Mouse (Mus musculus) c-Kit-positive CD71-negative TER-119-negative erythroid progenitor cells, embryonic 14.5 days (primary cell): ENCODE measurements around the gene Anapc5.

Source experiments
- DNase-seq: peaks from one replicate; pipeline ENCODE4 v3.0.0-alpha.2; 2013; ENCODE audit warnings: low read depth

Gene Anapc5

GRCm38 (mm10) chr5:122799379-122800344 is 21.5 kb downstream of the Anapc5 start:
- no peak for DNase-seq

- no peak for DNase-seq
Observed at GRCm38 (mm10) chr5:122798557-122799378, 22.4 kb downstream of the Anapc5 start.

- DNase-seq, result no peak
Observed at GRCm38 (mm10) chr5:122797866-122798265, 23.3 kb downstream of the Anapc5 start.

GRCm38 (mm10) chr5:122788696-122789095 is 32.4 kb downstream of the Anapc5 start:
- DNase-seq, result no peak

GRCm38 (mm10) chr5:122786035-122786819 is 34.9 kb downstream of the Anapc5 start:
- DNase-seq, result no peak

GRCm38 (mm10) chr5:122783726-122784406 is 37.3 kb downstream of the Anapc5 start:
- DNase-seq, result no peak

GRCm38 (mm10) chr5:122782066-122782465 is 39.1 kb downstream of the Anapc5 start:
- no peak for DNase-seq

GRCm38 (mm10) chr5:122780791-122781432 is 40.2 kb downstream of the Anapc5 start:
- DNase-seq, result no peak

GRCm38 (mm10) chr5:122779277-122779834 is 41.8 kb downstream of the Anapc5 start, which contains the start of gene Camkk2:
Camkk2 (minus strand) TSS chr5:122779409.
- DNase-seq, result peak; percentile 68

GRCm38 (mm10) chr5:122778231-122779226 is 42.6 kb downstream of the Anapc5 start:
- DNase-seq, result no peak

GRCm38 (mm10) chr5:122777322-122777721 is 43.8 kb downstream of the Anapc5 start:
- no peak for DNase-seq

GRCm38 (mm10) chr5:122775646-122776286 is 45.4 kb downstream of the Anapc5 start:
- no peak for DNase-seq

- no peak for DNase-seq
Observed at GRCm38 (mm10) chr5:122774743-122775611, 46.2 kb downstream of the Anapc5 start.

GRCm38 (mm10) chr5:122773756-122774155 is 47.4 kb downstream of the Anapc5 start:
- DNase-seq, result no peak

- no peak for DNase-seq
Observed at GRCm38 (mm10) chr5:122771428-122771827, 49.7 kb downstream of the Anapc5 start.

GRCm38 (mm10) chr5:122770806-122771261 is 50.3 kb downstream of the Anapc5 start:
- no peak for DNase-seq

GRCm38 (mm10) chr5:122770304-122770703 is 50.8 kb downstream of the Anapc5 start:
- DNase-seq, result no peak
